Mouse (Mus musculus) adrenal gland, postnatal 36 days (tissue): ENCODE data around the gene Cops8. TPM values are rescaled to one million over a fixed set of nuclear protein-coding genes. Genes with fewer than 3 reads are reported as not detected.

Experiments
- DNase-seq, 2 experiments: peaks; one replicate each; pipeline ENCODE4 v3.0.0; 2021; ENCODE audit warnings: mixed read lengths in 1 of 2
- long read RNA-seq, 2 experiments: library from polyadenylated mRNA; stranded (forward); transcript quantifications; one replicate each; pipeline ENCODE4 v2.0.0; 2021; ENCODE audit warnings: borderline sequencing depth in 2 of 2
- total RNA-seq, 2 experiments: library from RNA; stranded (reverse); gene quantifications; 2 replicates each; pipeline ENCODE4 v1.2.3; 2021

The Cops8 gene
- total RNA-seq: 10 to 100 TPM; 68.9 to 93.9 TPM
- long read RNA-seq, experiment 1, transcript Cops8-201 (8 exons, 2,287 nt): major isoform, 123 of 132 reads
- long read RNA-seq, experiment 1, partial matches to known transcripts: 4 of 132 reads
- long read RNA-seq, experiment 1, other reads (novel, unspliced or antisense): 5 of 132 reads
- long read RNA-seq, experiment 2, transcript Cops8-201 (8 exons, 2,287 nt): major isoform, 40 of 47 reads
- long read RNA-seq, experiment 2, partial matches to known transcripts: 1 of 47 reads
- long read RNA-seq, experiment 2, other reads (novel, unspliced or antisense): 6 of 47 reads

- DNase-seq: peak; percentile 99
Measured at GRCm38 (mm10) chr1:90602759-90603560, at the start of gene Cops8. Cops8 (plus strand) TSS chr1:90602981.

- no peak for DNase-seq
Measured at GRCm38 (mm10) chr1:90557140-90557539, 45.6 kb upstream of the Cops8 start.

- DNase-seq: no peak
Measured at GRCm38 (mm10) chr1:90560942-90561726, 41.6 kb upstream of the Cops8 start.

- no peak for DNase-seq
Measured at GRCm38 (mm10) chr1:90563945-90564344, 38.8 kb upstream of the Cops8 start.

GRCm38 (mm10) chr1:90566664-90567440, 35.9 kb upstream of the Cops8 start:
- DNase-seq: peak in 1 of 2 experiments; percentile 12

- DNase-seq: no peak
Measured at GRCm38 (mm10) chr1:90573831-90574230, 28.9 kb upstream of the Cops8 start.

- no peak for DNase-seq
Measured at GRCm38 (mm10) chr1:90574845-90575244, 27.9 kb upstream of the Cops8 start.

GRCm38 (mm10) chr1:90577417-90577816, 25.4 kb upstream of the Cops8 start:
- DNase-seq: no peak

GRCm38 (mm10) chr1:90582635-90583034, 20.1 kb upstream of the Cops8 start:
- DNase-seq: no peak

- peak; percentile 83 to 86 for DNase-seq
Measured at GRCm38 (mm10) chr1:90588021-90588734, 14.6 kb upstream of the Cops8 start.

GRCm38 (mm10) chr1:90590797-90591196, 12.0 kb upstream of the Cops8 start:
- DNase-seq: peak; percentile 30 to 56

GRCm38 (mm10) chr1:90592784-90593183, 10.0 kb upstream of the Cops8 start:
- peak; percentile 82 to 88 for DNase-seq

GRCm38 (mm10) chr1:90599226-90599625, 3.6 kb upstream of the Cops8 start:
- peak; percentile 32 to 60 for DNase-seq

GRCm38 (mm10) chr1:90601096-90601495, 1.7 kb upstream of the Cops8 start:
- no peak for DNase-seq

- no peak for DNase-seq
Measured at GRCm38 (mm10) chr1:90603561-90603887, 743 bp downstream of the Cops8 start.

GRCm38 (mm10) chr1:90609363-90609762, 6.6 kb downstream of the Cops8 start:
- DNase-seq: no peak

- DNase-seq: peak; percentile 23
Measured at GRCm38 (mm10) chr1:90617258-90617657, 14.5 kb downstream of the Cops8 start.

GRCm38 (mm10) chr1:90633415-90634030, 30.7 kb downstream of the Cops8 start:
- DNase-seq: peak; percentile 61 to 69

- DNase-seq: no peak
Measured at GRCm38 (mm10) chr1:90634205-90634745, 31.5 kb downstream of the Cops8 start.

- no peak for DNase-seq
Measured at GRCm38 (mm10) chr1:90638335-90638734, 35.6 kb downstream of the Cops8 start.
